Mouse (Mus musculus) neutrophil, adult 65 days (primary cell): ENCODE measurements around the gene Zim1. TPM values are rescaled to one million over a fixed set of nuclear protein-coding genes. Genes with fewer than 3 reads are reported as not detected.

Experiments used
- total RNA-seq: library from RNA; stranded (reverse); gene quantifications from 2 replicates; pipeline ENCODE4 v1.2.4, GENCODE M21; 2023

Zim1 gene
- not detected in 2 replicates for total RNA-seq

DNA sequence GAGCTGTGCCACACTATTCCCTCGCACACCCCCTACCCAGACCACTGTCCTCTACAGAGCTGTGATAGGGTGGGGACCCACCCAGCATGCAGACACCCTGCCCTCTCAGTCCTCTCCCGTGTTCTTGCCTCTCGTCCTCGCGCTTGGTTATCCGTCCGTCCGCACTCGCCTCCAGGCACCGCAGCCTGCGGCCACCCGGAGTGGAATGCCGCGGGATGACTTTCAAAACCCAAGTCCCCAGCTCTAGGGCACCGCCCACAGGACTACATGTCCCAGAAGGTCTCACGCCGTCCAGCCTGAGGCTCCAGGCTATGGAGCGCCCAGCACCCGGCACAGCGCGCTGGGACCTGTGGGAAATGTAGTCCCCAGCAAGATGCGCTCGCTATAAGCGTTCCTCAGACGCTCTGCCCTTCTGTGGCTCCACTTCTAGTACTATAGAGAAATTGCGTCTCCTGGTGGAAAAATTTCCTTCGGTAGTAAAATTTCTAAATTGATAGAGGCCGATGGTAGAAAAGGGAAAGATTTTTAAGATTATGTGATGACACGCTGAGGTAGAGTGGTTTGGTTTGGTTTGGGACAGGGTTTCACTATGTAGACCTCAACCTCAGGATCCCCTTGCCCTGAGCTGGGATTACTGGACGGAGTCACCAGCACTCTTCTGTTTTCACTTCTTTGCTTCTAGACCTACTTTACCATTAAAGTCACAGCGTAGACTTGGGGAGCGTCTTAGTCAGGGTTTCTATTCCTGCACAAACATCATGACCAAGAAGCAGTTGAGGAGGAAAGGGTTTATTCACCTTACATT, at the start of gene Zim1:
Zim1 (minus strand) TSS at position 210 of the 805 bp plus-strand sequence.

DNA sequence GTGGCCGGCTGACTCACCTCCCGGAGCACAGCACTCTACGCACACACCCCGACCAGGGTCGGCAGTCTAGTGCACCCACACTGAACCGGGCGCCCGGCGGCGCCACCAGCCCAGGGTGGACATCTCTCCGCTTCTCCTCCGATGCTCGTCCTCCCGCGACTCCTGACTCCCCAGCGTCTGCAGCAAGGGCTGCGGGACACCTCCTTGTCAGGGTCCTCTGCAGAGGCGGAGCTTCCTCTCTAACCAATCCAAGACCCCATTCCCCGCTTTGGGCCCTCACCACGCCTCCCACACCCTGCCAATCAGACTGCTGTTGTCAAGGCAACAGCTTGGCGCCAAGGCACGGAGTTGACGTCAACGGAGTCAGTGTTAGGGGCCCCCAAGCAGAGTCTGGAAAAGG, 34.0 kb upstream of the Zim1 start, which contains the start of the genes Peg3 and Usp29:
Peg3 (minus strand) TSS at position 191 of the 400 bp plus-strand sequence.
Usp29 (plus strand) TSS at position 338 of the 400 bp plus-strand sequence.

Other genes with a start within 250 kb of the Zim1 start
- not detected in 2 replicates for gene Olfr1336, start 240.3 kb downstream of the Zim1 start, total RNA-seq
- not detected in 2 replicates for gene Olfr1346, start 229.3 kb downstream of the Zim1 start, total RNA-seq
- gene Olfr5, start 209.5 kb downstream of the Zim1 start, total RNA-seq = not detected in 2 replicates
- gene Olfr1347, start 196.7 kb downstream of the Zim1 start, total RNA-seq = not detected in 2 replicates
- not detected in 2 replicates for gene Olfr1348, start 187.7 kb downstream of the Zim1 start, total RNA-seq
- gene Olfr1349, start 173.5 kb downstream of the Zim1 start, total RNA-seq = not detected in 2 replicates
- gene Olfr1350, start 131.6 kb downstream of the Zim1 start, total RNA-seq = not detected in 2 replicates
- not detected in 2 replicates for gene Peg3, start 34.0 kb upstream of the Zim1 start, total RNA-seq
- not detected in 2 replicates for gene Usp29, start 34.1 kb upstream of the Zim1 start, total RNA-seq